Mouse (Mus musculus) forebrain, postnatal 0 days (tissue): ENCODE results near the gene Actr5. TPM values are rescaled to one million over a fixed set of nuclear protein-coding genes. Genes with fewer than 3 reads are reported as not detected.

Experiments used
- ATAC-seq: fragments of 200-750 bp; cut with Nextera tagmentation; 2 replicates; pipeline ENCODE4 v1.8.0; 2017; ENCODE audit warnings: mild to moderate bottlenecking, moderate library complexity
- DNase-seq: peaks from one replicate; pipeline ENCODE4 v3.0.0-alpha.2; 2015
- H3K27ac ChIP-seq: fragments of 300-500 bp; sonication (generic); 2 replicates; pipeline ENCODE4 v1.5.1; 2014; ENCODE audit warnings: low read depth, mild to moderate bottlenecking, antibody characterized with exemption, low read length, moderate library complexity, mixed read lengths
- H3K27me3 ChIP-seq: fragments of 300-500 bp; sonication (generic); 2 replicates; pipeline ENCODE4 v1.6.1; 2014; ENCODE audit warnings: mild to moderate bottlenecking, low read length, mixed read lengths; ENCODE audit not compliant: insufficient read depth
- H3K36me3 ChIP-seq: fragments of 300-500 bp; sonication (generic); 2 replicates; pipeline ENCODE4 v1.6.1; 2014; ENCODE audit warnings: mild to moderate bottlenecking, moderate library complexity; ENCODE audit not compliant: insufficient read depth
- H3K4me1 ChIP-seq: fragments of 300-500 bp; sonication (generic); 2 replicates; pipeline ENCODE4 v1.6.1; 2014; ENCODE audit warnings: antibody characterized with exemption; ENCODE audit not compliant: insufficient read depth
- H3K4me2 ChIP-seq: fragments of 300-500 bp; sonication (generic); 2 replicates; pipeline ENCODE4 v1.6.1; 2014; ENCODE audit warnings: low read depth, mild to moderate bottlenecking, moderate library complexity
- H3K4me3 ChIP-seq: fragments of 300-500 bp; sonication (generic); 2 replicates; pipeline ENCODE4 v1.5.1; 2014; ENCODE audit warnings: low read depth, low read length, mixed read lengths
- H3K9ac ChIP-seq: fragments of 300-500 bp; sonication (generic); 2 replicates; pipeline ENCODE4 v1.6.1; 2014; ENCODE audit warnings: mild to moderate bottlenecking
- H3K9me3 ChIP-seq: fragments of 300-500 bp; sonication (generic); 2 replicates; pipeline ENCODE4 v1.6.1; 2016; ENCODE audit warnings: low read length
- CTCF ChIP-seq: sonication (generic); IDR thresholded peaks from 2 replicates; pipeline ENCODE4 v1.5.1; 2016; ENCODE audit warnings: antibody characterized with exemption, control low read depth, low read depth
- WGBS: fragments of 180-500 bp; shearing (Covaris S2); extraction: QIAGEN DNeasy Blood & Tissue Kit; methylation state at CpG from one replicate; pipeline ENCODE4 v1.1.7; 2014; 5-methylcytosine and 5-hydroxymethylcytosine counted together
- polyA plus RNA-seq: library from polyadenylated mRNA; unstranded; fragments of >200 nt; fragmentation: Nextera tagmentation; extraction: Ambion mirVana; gene quantifications from 2 replicates; pipeline ENCODE4 v1.2.1, GENCODE M21; 2015
- total RNA-seq: library from RNA; depleted of rRNA; stranded (reverse); fragments of >200 nt; gene quantifications from 2 replicates; pipeline ENCODE4 v1.2.3, GENCODE M21; 2014

The Actr5 gene
- total and polyA plus RNA-seq, 2 experiments from 2014 or later: 8.2 to 30.8 TPM

- TF ChIP-seq CTCF: no peak
- Histone ChIP-seq H3K9ac (no peak overlapping the region), H3K27me3 (no peaks in the 10 kb centered on the region), H3K4me3 (no peak overlapping the region), H3K4me2 (no peak overlapping the region), H3K27ac (no peak overlapping the region), H3K9me3 (no peaks in the 10 kb centered on the region), H3K4me1 (peaks cover 6% of the 10 kb centered on the region; the same call in 1 of the 2 replicates), H3K36me3 (no peaks in the 10 kb centered on the region)
- ATAC-seq (no peak), DNase-seq (no peak)
- 75% methylated on average over 8 of the region's 8 CpGs for WGBS
Observed at GRCm38 (mm10) chr2:158677946-158678345, 53.3 kb downstream of the Actr5 start.

DNA sequence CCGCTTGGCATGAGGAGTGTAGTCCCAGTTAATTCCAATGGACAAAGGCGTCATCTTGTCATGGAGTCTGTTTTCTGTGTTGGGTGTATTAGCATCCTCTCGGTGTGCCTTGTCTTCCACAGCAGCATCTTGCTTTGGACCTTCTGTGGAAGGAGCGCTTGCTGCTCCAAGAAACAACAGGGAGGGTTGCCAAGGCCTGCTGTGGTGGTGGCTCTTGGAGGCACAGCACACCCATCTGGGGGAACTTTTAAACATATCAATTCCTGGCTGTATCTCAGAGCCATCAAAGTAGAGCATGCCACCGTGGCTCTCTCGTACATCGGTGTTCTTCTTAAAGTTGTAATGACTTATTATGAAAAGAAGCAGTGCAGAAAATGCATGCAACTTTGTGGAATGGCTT, 54.4 kb downstream of the Actr5 start:
- H3K36me3 ChIP-seq: no peaks in the 10 kb centered on the region
- no peaks in the 10 kb centered on the region for H3K27me3 ChIP-seq
- TF ChIP-seq CTCF: no peak
- H3K4me1 ChIP-seq: peaks cover 1% of the 10 kb centered on the region; the same call in 1 of the 2 replicates
- no peak overlapping the region for H3K9ac ChIP-seq
- H3K4me2 ChIP-seq: no peak overlapping the region
- no peaks in the 10 kb centered on the region for H3K9me3 ChIP-seq
- no peak overlapping the region for H3K4me3 ChIP-seq
- no peak overlapping the region for H3K27ac ChIP-seq
- ATAC-seq: no peak
- no peak for DNase-seq
- WGBS: 70% methylated on average over 7 of the region's 7 CpGs

DNA sequence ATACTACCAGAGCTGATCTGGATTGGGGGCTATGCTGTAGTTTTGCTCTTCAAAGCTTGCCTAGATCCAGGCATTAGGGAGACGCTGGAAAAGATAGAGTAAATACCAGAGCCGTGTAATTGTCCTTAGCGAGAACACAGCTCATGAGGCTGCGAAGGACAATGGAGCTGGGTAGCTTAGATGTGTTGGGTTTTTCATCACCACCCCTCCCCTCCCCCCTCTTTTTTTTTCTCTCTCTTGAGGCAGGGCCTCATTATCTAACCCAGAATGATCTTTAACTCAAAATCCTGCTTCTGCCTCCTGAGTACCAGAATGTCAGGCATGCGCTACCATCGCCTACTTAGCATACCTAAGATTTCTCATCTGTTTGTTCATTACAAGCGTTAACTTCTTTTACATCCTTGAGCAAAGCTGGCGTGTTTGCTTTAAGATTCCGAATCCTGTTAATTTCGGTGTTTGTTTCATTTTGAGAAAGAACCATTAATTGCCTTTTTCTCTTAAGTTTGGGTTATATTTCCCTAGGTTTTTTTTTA, 55.7 kb downstream of the Actr5 start:
- Histone ChIP-seq H3K36me3 (no peaks in the 10 kb centered on the region), H3K4me2 (no peak overlapping the region), H3K9ac (no peak overlapping the region), H3K4me3 (no peak overlapping the region), H3K27ac (no peak overlapping the region), H3K4me1 (peaks cover 6% of the 10 kb centered on the region; the same call in 1 of the 2 replicates), H3K27me3 (no peaks in the 10 kb centered on the region), H3K9me3 (no peaks in the 10 kb centered on the region)
- ATAC-seq (no peak), DNase-seq (no peak)
- 56% methylated on average over 10 of the region's 10 CpGs for WGBS
- TF ChIP-seq CTCF: no peak

DNA sequence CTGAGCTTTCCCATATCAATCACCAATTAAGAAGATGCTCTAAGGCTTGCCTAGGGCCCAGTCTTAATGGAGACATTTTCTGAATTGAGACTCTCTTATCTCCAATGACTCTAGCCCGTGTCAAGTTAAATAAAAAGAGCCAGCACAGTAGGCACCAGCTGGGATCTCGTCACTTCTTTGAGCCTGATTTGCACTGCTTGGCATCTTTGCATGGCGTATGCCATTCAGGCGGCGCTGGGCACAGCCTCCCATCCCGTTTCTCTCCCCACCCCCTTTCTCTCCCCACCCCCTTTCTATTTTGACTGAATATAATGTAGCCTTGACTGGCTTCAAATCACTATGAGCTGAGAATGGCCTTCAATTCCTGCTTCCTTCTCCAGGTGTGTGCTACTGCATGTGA, 57.0 kb downstream of the Actr5 start:
- WGBS: 34% methylated on average over 6 of the region's 6 CpGs
- no peak overlapping the region for H3K4me3 ChIP-seq
- H3K4me2 ChIP-seq: no peak overlapping the region
- ATAC-seq: peak; percentile 38; the same call in 1 of the 2 replicates
- H3K9me3 ChIP-seq: no peaks in the 10 kb centered on the region
- H3K27ac ChIP-seq: no peak overlapping the region
- no peak overlapping the region for H3K9ac ChIP-seq
- no peak for DNase-seq
- no peaks in the 10 kb centered on the region for H3K27me3 ChIP-seq
- no peaks in the 10 kb centered on the region for H3K36me3 ChIP-seq
- no peak for TF ChIP-seq CTCF
- peaks cover 6% of the 10 kb centered on the region; the same call in 1 of the 2 replicates for H3K4me1 ChIP-seq

DNA sequence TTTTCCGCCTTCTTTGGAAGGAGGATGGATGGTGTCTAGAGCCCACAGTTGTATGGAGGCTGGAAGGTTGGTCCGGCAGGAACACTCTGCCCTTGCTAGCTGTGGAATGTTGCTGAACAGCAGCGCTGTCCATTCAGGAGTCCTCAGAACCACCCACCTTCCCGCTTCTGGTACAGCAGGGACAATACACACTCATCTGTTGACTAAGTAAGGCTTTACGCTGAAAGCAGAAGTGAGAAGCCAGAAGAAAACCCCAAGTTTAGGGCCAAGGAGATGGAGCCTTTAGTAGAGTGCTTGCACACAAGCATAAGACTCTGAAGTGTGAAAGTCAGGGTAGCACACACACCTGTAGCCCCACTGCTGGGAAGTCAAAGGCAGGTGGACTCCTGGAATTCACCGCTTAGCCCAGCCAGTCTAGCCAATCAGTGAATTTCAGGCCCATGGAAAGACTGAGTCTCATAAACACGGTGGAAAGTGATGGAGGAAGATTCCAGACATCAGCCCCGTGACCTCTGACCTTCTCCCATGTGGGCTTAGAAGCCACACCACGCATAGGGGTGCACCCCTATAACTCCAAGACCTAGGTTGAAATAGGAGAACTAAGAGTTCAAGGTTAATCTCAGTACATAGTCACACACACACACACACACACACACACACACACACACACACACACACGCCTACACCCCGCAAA, 57.8 kb downstream of the Actr5 start:
- H3K27ac ChIP-seq: no peak overlapping the region
- no peak overlapping the region for H3K4me3 ChIP-seq
- no peak for DNase-seq
- no peak overlapping the region for H3K4me2 ChIP-seq
- ATAC-seq: no peak
- H3K9me3 ChIP-seq: no peaks in the 10 kb centered on the region
- no peaks in the 10 kb centered on the region for H3K36me3 ChIP-seq
- H3K9ac ChIP-seq: no peak overlapping the region
- H3K4me1 ChIP-seq: peaks cover 6% of the 10 kb centered on the region; the same call in 1 of the 2 replicates
- TF ChIP-seq CTCF: no peak
- WGBS: 69% methylated on average over 11 of the region's 11 CpGs
- no peaks in the 10 kb centered on the region for H3K27me3 ChIP-seq

- H3K9ac ChIP-seq: no peak overlapping the region
- 24% methylated on average over 4 of the region's 4 CpGs for WGBS
- peak; percentile 53 for ATAC-seq
- H3K27me3 ChIP-seq: no peaks in the 10 kb centered on the region
- DNase-seq: no peak
- H3K4me1 ChIP-seq: peaks cover 6% of the 10 kb centered on the region; the same call in 1 of the 2 replicates
- no peak overlapping the region for H3K4me3 ChIP-seq
- H3K36me3 ChIP-seq: no peaks in the 10 kb centered on the region
- no peaks in the 10 kb centered on the region for H3K9me3 ChIP-seq
- TF ChIP-seq CTCF: no peak
- no peak overlapping the region for H3K4me2 ChIP-seq
- H3K27ac ChIP-seq: no peak overlapping the region
Observed at GRCm38 (mm10) chr2:158683038-158683413, 58.3 kb downstream of the Actr5 start.

- ATAC-seq (peak; percentile 25; the same call in 1 of the 2 replicates), DNase-seq (no peak)
- TF ChIP-seq CTCF: no peak
- no peak overlapping the region for H3K4me2 ChIP-seq
- H3K4me3 ChIP-seq: no peak overlapping the region
- H3K27ac ChIP-seq: peak overlapping the region; percentile 55; the same call in 1 of the 2 replicates
- H3K4me1 ChIP-seq: peaks cover 16% of the 10 kb centered on the region; the same call in 1 of the 2 replicates
- H3K36me3 ChIP-seq: no peaks in the 10 kb centered on the region
- WGBS: 38% methylated on average over 9 of the region's 9 CpGs
- no peaks in the 10 kb centered on the region for H3K27me3 ChIP-seq
- H3K9ac ChIP-seq: no peak overlapping the region
- no peaks in the 10 kb centered on the region for H3K9me3 ChIP-seq
Observed at GRCm38 (mm10) chr2:158684247-158684843, 59.7 kb downstream of the Actr5 start.
